Mouse (Mus musculus) midbrain, embryonic 12.5 days (tissue): ENCODE data around the gene Numa1. TPM values are rescaled to one million over a fixed set of nuclear protein-coding genes. Genes with fewer than 3 reads are reported as not detected.
A peak's percentile ranks its signal among the peaks of the same experiment; 100 is the strongest.
"Not testable (repeated sequence)": the region's sequence is repeated elsewhere in the genome, so short reads cannot be mapped to it uniquely, and the experiment has no call there.

ENCODE experiments used
- ATAC-seq: fragments of 200-750 bp; cut with Nextera tagmentation; 2 replicates; pipeline ENCODE4 v1.8.0; 2017; ENCODE audit warnings: low read depth, moderate TSS enrichment, moderate library complexity; ENCODE audit not compliant: low FRiP score
- H3K27ac ChIP-seq: fragments of 300-500 bp; sonication (generic); replicated peaks from 2 replicates; pipeline ENCODE4 v1.5.1; 2016; ENCODE audit warnings: mild to moderate bottlenecking
- H3K27me3 ChIP-seq: fragments of 300-500 bp; sonication (generic); 2 replicates; pipeline ENCODE4 v1.6.1; 2016; ENCODE audit warnings: mild to moderate bottlenecking
- H3K36me3 ChIP-seq: fragments of 300-500 bp; sonication (generic); 2 replicates; pipeline ENCODE4 v1.6.1; 2016
- H3K4me1 ChIP-seq: fragments of 300-500 bp; sonication (generic); 2 replicates; pipeline ENCODE4 v1.6.1; 2016
- H3K4me2 ChIP-seq: fragments of 300-500 bp; sonication (generic); replicated peaks from 2 replicates; pipeline ENCODE4 v1.6.1; 2016; ENCODE audit warnings: mild to moderate bottlenecking, moderate library complexity
- H3K4me3 ChIP-seq: fragments of 300-500 bp; sonication (generic); 2 replicates; pipeline ENCODE4 v1.5.1; 2016; ENCODE audit warnings: mild to moderate bottlenecking
- H3K9ac ChIP-seq: fragments of 300-500 bp; sonication (generic); replicated peaks from 2 replicates; pipeline ENCODE4 v1.6.1; 2016; ENCODE audit warnings: mild to moderate bottlenecking, moderate library complexity
- H3K9me3 ChIP-seq: fragments of 300-500 bp; sonication (generic); 2 replicates; pipeline ENCODE4 v1.6.1; 2016; ENCODE audit warnings: mild to moderate bottlenecking
- WGBS: fragments of 180-500 bp; shearing (Covaris S2); methylation state at CpG from one replicate; pipeline ENCODE4 v1.1.7; 2016; 5-methylcytosine and 5-hydroxymethylcytosine counted together
- polyA plus RNA-seq: library from polyadenylated mRNA; unstranded; fragments of >200 nt; fragmentation: Nextera tagmentation; extraction: Ambion mirVana; gene quantifications from 2 replicates; pipeline ENCODE4 v1.2.1, GENCODE M21; 2016

Numa1 gene
- polyA plus RNA-seq, 1 experiment from 2014 or later, result 111 TPM

GRCm38 (mm10) chr7:101906696-101907095 lies 27.2 kb upstream of the Numa1 start:
- Histone ChIP-seq H3K27me3 (no peaks in the 10 kb centered on the region), H3K4me2 (peak overlapping the region; percentile 67), H3K4me3 (peak overlapping the region; percentile 63), H3K27ac (no peak overlapping the region), H3K4me1 (peaks cover 22% of the 10 kb centered on the region), H3K36me3 (peaks cover 34% of the 10 kb centered on the region), H3K9me3 (no peaks in the 10 kb centered on the region), H3K9ac (peak overlapping the region; percentile 78)
- ATAC-seq, result no peak
- 79% methylated on average over 8 of the region's 8 CpGs for WGBS

GRCm38 (mm10) chr7:101908367-101908766 lies 25.5 kb upstream of the Numa1 start:
- WGBS, result 80% methylated on average over 4 of the region's 4 CpGs
- no peak overlapping the region for H3K4me3 ChIP-seq
- H3K9ac ChIP-seq, result peak overlapping the region; percentile 34
- H3K4me2 ChIP-seq, result no peak overlapping the region
- ATAC-seq, result no peak
- peaks cover 22% of the 10 kb centered on the region for H3K4me1 ChIP-seq
- no peaks in the 10 kb centered on the region for H3K27me3 ChIP-seq
- no peak overlapping the region for H3K27ac ChIP-seq
- H3K36me3 ChIP-seq, result peaks cover 39% of the 10 kb centered on the region
- H3K9me3 ChIP-seq, result no peaks in the 10 kb centered on the region

GRCm38 (mm10) chr7:101910138-101910537 lies 23.8 kb upstream of the Numa1 start:
- H3K27ac ChIP-seq, result no peak overlapping the region
- no peak for ATAC-seq
- peaks cover 50% of the 10 kb centered on the region for H3K36me3 ChIP-seq
- WGBS, result 95% methylated on average over 4 of the region's 4 CpGs
- no peaks in the 10 kb centered on the region for H3K9me3 ChIP-seq
- no peak overlapping the region for H3K4me2 ChIP-seq
- H3K4me3 ChIP-seq, result no peak overlapping the region
- H3K27me3 ChIP-seq, result no peaks in the 10 kb centered on the region
- H3K4me1 ChIP-seq, result peaks cover 18% of the 10 kb centered on the region
- H3K9ac ChIP-seq, result no peak overlapping the region

- H3K27ac ChIP-seq, result no peak overlapping the region
- WGBS, result 62% methylated on average over 3 of the region's 3 CpGs
- H3K9ac ChIP-seq, result no peak overlapping the region
- no peaks in the 10 kb centered on the region for H3K27me3 ChIP-seq
- no peak for ATAC-seq
- peaks cover 10% of the 10 kb centered on the region for H3K4me1 ChIP-seq
- no peak overlapping the region for H3K4me2 ChIP-seq
- no peaks in the 10 kb centered on the region for H3K9me3 ChIP-seq
- peaks cover 50% of the 10 kb centered on the region for H3K36me3 ChIP-seq
- H3K4me3 ChIP-seq, result no peak overlapping the region
These were observed 21.9 kb upstream of the Numa1 start for GRCm38 (mm10) chr7:101911982-101912381.

GRCm38 (mm10) chr7:101918071-101918470 lies 15.8 kb upstream of the Numa1 start:
- no peak overlapping the region for H3K27ac ChIP-seq
- H3K4me3 ChIP-seq, result no peak overlapping the region
- no peaks in the 10 kb centered on the region for H3K9me3 ChIP-seq
- no peaks in the 10 kb centered on the region for H3K4me1 ChIP-seq
- H3K9ac ChIP-seq, result no peak overlapping the region
- ATAC-seq, result peak; percentile 58; the same call in 1 of the 2 replicates
- H3K4me2 ChIP-seq, result no peak overlapping the region
- H3K36me3 ChIP-seq, result peaks cover 14% of the 10 kb centered on the region
- 24% methylated on average over 1 of the region's 1 CpGs for WGBS
- H3K27me3 ChIP-seq, result no peaks in the 10 kb centered on the region

- H3K9me3 ChIP-seq, ATAC-seq, H3K27me3 ChIP-seq, H3K27ac ChIP-seq, H3K4me1 ChIP-seq, H3K4me2 ChIP-seq, H3K9ac ChIP-seq, H3K36me3 ChIP-seq, H3K4me3 ChIP-seq: not testable (repeated sequence)
These were observed 8.0 kb upstream of the Numa1 start for GRCm38 (mm10) chr7:101925892-101926291.

- Histone ChIP-seq H3K4me2 (no peak overlapping the region), H3K27me3 (no peaks in the 10 kb centered on the region), H3K4me1 (peaks cover 6% of the 10 kb centered on the region), H3K9me3 (no peaks in the 10 kb centered on the region), H3K36me3 (no peaks in the 10 kb centered on the region), H3K4me3 (no peak overlapping the region), H3K27ac (no peak overlapping the region), H3K9ac (no peak overlapping the region)
- no peak for ATAC-seq
- WGBS, result 93% methylated on average over 3 of the region's 3 CpGs
These were observed 5.8 kb upstream of the Numa1 start for GRCm38 (mm10) chr7:101928093-101928492.

- Histone ChIP-seq H3K9ac (no peak overlapping the region), H3K4me1 (peaks cover 24% of the 10 kb centered on the region), H3K4me2 (peak overlapping the region; percentile 79), H3K36me3 (peaks cover 2% of the 10 kb centered on the region; the same call in 1 of the 2 replicates), H3K27ac (no peak overlapping the region), H3K27me3 (no peaks in the 10 kb centered on the region), H3K9me3 (no peaks in the 10 kb centered on the region), H3K4me3 (no peak overlapping the region)
- WGBS, result 82% methylated on average over 1 of the region's 1 CpGs
- ATAC-seq, result no peak
These were observed 1.4 kb upstream of the Numa1 start for GRCm38 (mm10) chr7:101932551-101932950.

- no peak overlapping the region; the same call in 1 of the 2 replicates for H3K27ac ChIP-seq
- peak overlapping the region; percentile 79 for H3K4me2 ChIP-seq
- H3K27me3 ChIP-seq, result no peaks in the 10 kb centered on the region
- 9% methylated on average over 15 of the region's 15 CpGs for WGBS
- no peaks in the 10 kb centered on the region for H3K9me3 ChIP-seq
- ATAC-seq, result peak; percentile 28
- H3K4me3 ChIP-seq, result peak overlapping the region; percentile 92
- peaks cover 24% of the 10 kb centered on the region for H3K4me1 ChIP-seq
- H3K9ac ChIP-seq, result peak overlapping the region; percentile 59
- peaks cover 2% of the 10 kb centered on the region; the same call in 1 of the 2 replicates for H3K36me3 ChIP-seq
These were observed 611 bp upstream of the Numa1 start for GRCm38 (mm10) chr7:101933300-101933699.

GRCm38 (mm10) chr7:101935957-101936356 lies 2.0 kb downstream of the Numa1 start:
- Histone ChIP-seq H3K27me3 (no peaks in the 10 kb centered on the region), H3K9me3 (no peaks in the 10 kb centered on the region), H3K27ac (no peak overlapping the region), H3K9ac (no peak overlapping the region), H3K4me1 (peaks cover 24% of the 10 kb centered on the region), H3K4me3 (no peak overlapping the region), H3K36me3 (peaks cover 2% of the 10 kb centered on the region; the same call in 1 of the 2 replicates), H3K4me2 (no peak overlapping the region)
- ATAC-seq, result no peak
- 92% methylated on average over 4 of the region's 4 CpGs for WGBS

- Histone ChIP-seq H3K27ac (no peak overlapping the region), H3K36me3 (peaks cover 2% of the 10 kb centered on the region; the same call in 1 of the 2 replicates), H3K4me2 (no peak overlapping the region), H3K9me3 (no peaks in the 10 kb centered on the region), H3K4me1 (peaks cover 24% of the 10 kb centered on the region), H3K4me3 (no peak overlapping the region), H3K9ac (no peak overlapping the region), H3K27me3 (no peaks in the 10 kb centered on the region)
- no peak for ATAC-seq
- WGBS, result 95% methylated on average over 4 of the region's 4 CpGs
These were observed 3.1 kb downstream of the Numa1 start for GRCm38 (mm10) chr7:101936996-101937395.

GRCm38 (mm10) chr7:101937569-101937968 lies 3.7 kb downstream of the Numa1 start:
- Histone ChIP-seq H3K4me2 (no peak overlapping the region), H3K27me3 (no peaks in the 10 kb centered on the region), H3K36me3 (peaks cover 2% of the 10 kb centered on the region; the same call in 1 of the 2 replicates), H3K4me1 (peaks cover 22% of the 10 kb centered on the region), H3K9ac (no peak overlapping the region), H3K9me3 (no peaks in the 10 kb centered on the region), H3K27ac (no peak overlapping the region), H3K4me3 (no peak overlapping the region)
- ATAC-seq, result no peak
- 94% methylated on average over 4 of the region's 4 CpGs for WGBS

GRCm38 (mm10) chr7:101938348-101938747 lies 4.4 kb downstream of the Numa1 start:
- ATAC-seq, result no peak
- Histone ChIP-seq H3K27ac (no peak overlapping the region), H3K4me1 (peaks cover 16% of the 10 kb centered on the region), H3K27me3 (no peaks in the 10 kb centered on the region), H3K9ac (no peak overlapping the region), H3K4me2 (no peak overlapping the region), H3K4me3 (no peak overlapping the region), H3K9me3 (no peaks in the 10 kb centered on the region), H3K36me3 (peaks cover 2% of the 10 kb centered on the region; the same call in 1 of the 2 replicates)
- WGBS, result 98% methylated on average over 2 of the region's 2 CpGs
